Mouse (Mus musculus): ENCODE data around the gene Rad9b. TPM values are rescaled to one million over a fixed set of nuclear protein-coding genes. Genes with fewer than 3 reads are reported as not detected.

Gene Rad9b
- polyA plus RNA-seq, 1 experiment from 2014 or later, result 11.7 TPM

- ATAC-seq (ENCODE audit: low FRiP score, low read depth), result no peak
Observed at GRCm38 (mm10) chr5:122302810-122303745, 51.0 kb downstream of the Rad9b start.

GRCm38 (mm10) chr5:122300071-122300518 lies 53.9 kb downstream of the Rad9b start:
- Histone ChIP-seq H3K27ac (no peak overlapping the region), H3K27me3 (replicated peaks) (no peaks in the 10 kb centered on the region), H3K4me3 (no peak overlapping the region), H3K9ac (no peak overlapping the region), H3K4me2 (replicated peaks) (no peak overlapping the region), H3K36me3 (0 out of 2 replicates have a peak, but pooled peaks cover 2% of the 10 kb centered on the region), H3K9me3 (no peaks in the 10 kb centered on the region), H3K4me1 (peaks cover 9% of the 10 kb centered on the region; the same call in 1 of the 2 replicates)
- 92% methylated on average over 6 of the region's 6 CpGs for WGBS
- ATAC-seq (ENCODE audit: low FRiP score, low read depth), result no peak

More at GRCm38 (mm10) chr5:122302810-122303745, 51.0 kb downstream of the Rad9b start:
- H3K27me3 ChIP-seq (replicated peaks), result no peaks in the 10 kb centered on the region
- no peak overlapping the region for H3K9ac ChIP-seq
- 76% methylated on average over 17 of the region's 17 CpGs for WGBS
- H3K4me2 ChIP-seq (replicated peaks), result no peak overlapping the region
- no peak overlapping the region for H3K4me3 ChIP-seq
- peaks cover 7% of the 10 kb centered on the region; the same call in 1 of the 2 replicates for H3K4me1 ChIP-seq
- no peaks in the 10 kb centered on the region for H3K9me3 ChIP-seq
- H3K36me3 ChIP-seq, result peaks cover 4% of the 10 kb centered on the region
- no peak overlapping the region for H3K27ac ChIP-seq

DNA sequence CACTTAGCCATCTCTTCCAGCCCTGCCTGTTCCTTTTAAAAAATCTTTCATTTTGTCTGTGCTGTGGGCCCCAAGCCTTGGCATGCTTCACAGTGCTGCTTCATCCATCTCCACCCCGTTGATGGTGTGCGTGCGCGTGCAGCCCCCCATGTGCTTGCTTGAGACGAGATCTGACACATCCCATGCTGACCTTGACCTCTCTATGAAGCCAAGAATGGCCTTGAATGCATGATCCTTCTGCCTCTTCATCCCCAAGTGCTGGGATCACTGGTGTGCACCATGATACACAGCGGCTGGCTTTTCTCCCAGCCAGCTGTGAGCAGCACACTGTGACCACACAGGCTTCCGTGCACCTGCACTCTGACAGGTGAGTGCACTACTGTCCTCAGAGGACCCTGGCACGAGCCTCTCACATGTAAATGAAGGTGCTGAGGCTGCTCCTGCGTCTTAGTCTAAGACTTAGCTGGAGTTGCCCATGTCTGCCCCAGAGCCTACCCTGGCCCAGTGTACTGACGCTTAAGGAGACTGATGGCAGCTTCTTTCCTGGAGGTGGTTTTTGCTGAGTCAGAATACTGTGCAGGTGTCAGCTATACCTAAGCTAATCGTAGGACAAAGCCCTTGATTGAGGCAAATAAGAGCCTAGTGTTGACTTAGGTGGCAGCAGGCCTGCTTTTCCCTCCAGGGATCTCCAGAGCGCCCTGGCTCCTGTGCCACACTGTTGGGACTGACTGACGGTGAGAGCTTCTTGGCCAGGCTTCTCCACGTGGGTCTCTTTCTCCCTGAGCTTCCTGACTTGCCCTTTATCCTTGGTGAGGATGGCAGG lies 58.7 kb downstream of the Rad9b start:
- Histone ChIP-seq H3K27me3 (replicated peaks) (no peaks in the 10 kb centered on the region), H3K9me3 (no peaks in the 10 kb centered on the region), H3K9ac (no peak overlapping the region), H3K27ac (no peak overlapping the region), H3K4me3 (no peak overlapping the region), H3K36me3 (0 out of 2 replicates have a peak, but pooled peaks cover 2% of the 10 kb centered on the region), H3K4me1 (peaks cover 14% of the 10 kb centered on the region; the same call in 1 of the 2 replicates), H3K4me2 (replicated peaks) (no peak overlapping the region)
- no peak for ATAC-seq (ENCODE audit: low FRiP score, low read depth)
- 76% methylated on average over 14 of the region's 14 CpGs for WGBS

DNA sequence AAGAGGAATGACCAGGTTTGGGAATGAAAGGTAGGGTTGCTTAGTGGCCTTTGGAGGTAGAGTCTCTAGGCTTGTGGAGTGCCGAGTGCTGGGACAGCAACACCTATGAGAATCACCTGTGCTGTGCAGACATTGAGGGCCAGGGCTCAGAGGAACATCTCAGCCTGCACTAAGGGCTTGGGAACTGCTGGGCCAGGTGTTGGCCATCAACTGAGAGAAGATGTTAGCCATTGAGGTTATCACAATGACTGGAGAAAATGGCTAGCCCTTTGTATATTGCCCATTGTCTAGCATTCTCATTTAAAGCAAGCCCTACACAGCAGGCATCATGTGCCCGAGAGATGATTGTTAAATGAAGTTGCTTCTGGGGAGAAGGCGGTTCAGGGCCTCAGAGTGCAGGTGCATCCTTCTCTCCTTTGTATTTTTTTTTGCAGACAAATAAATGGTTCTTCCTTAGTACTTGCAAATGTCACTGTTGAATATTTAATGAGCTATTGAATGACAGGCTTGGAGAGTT lies 59.8 kb downstream of the Rad9b start:
- Histone ChIP-seq H3K4me2 (replicated peaks) (no peak overlapping the region), H3K4me3 (no peak overlapping the region), H3K9ac (no peak overlapping the region), H3K36me3 (no peaks in the 10 kb centered on the region), H3K27me3 (replicated peaks) (no peaks in the 10 kb centered on the region), H3K27ac (no peak overlapping the region), H3K4me1 (peaks cover 14% of the 10 kb centered on the region; the same call in 1 of the 2 replicates), H3K9me3 (no peaks in the 10 kb centered on the region)
- ATAC-seq (ENCODE audit: low FRiP score, low read depth), result no peak
- WGBS, result 47% methylated on average over 3 of the region's 3 CpGs

- 71% methylated on average over 6 of the region's 6 CpGs for WGBS
- Histone ChIP-seq H3K36me3 (peaks cover 9% of the 10 kb centered on the region; the same call in 1 of the 2 replicates), H3K4me2 (replicated peaks) (no peak overlapping the region), H3K4me1 (peaks cover 14% of the 10 kb centered on the region; the same call in 1 of the 2 replicates), H3K27ac (no peak overlapping the region), H3K9ac (no peak overlapping the region), H3K9me3 (no peaks in the 10 kb centered on the region), H3K27me3 (replicated peaks) (no peaks in the 10 kb centered on the region), H3K4me3 (no peak overlapping the region)
- no peak for ATAC-seq (ENCODE audit: low FRiP score, low read depth)
Observed at GRCm38 (mm10) chr5:122293131-122293530, 60.9 kb downstream of the Rad9b start.

DNA sequence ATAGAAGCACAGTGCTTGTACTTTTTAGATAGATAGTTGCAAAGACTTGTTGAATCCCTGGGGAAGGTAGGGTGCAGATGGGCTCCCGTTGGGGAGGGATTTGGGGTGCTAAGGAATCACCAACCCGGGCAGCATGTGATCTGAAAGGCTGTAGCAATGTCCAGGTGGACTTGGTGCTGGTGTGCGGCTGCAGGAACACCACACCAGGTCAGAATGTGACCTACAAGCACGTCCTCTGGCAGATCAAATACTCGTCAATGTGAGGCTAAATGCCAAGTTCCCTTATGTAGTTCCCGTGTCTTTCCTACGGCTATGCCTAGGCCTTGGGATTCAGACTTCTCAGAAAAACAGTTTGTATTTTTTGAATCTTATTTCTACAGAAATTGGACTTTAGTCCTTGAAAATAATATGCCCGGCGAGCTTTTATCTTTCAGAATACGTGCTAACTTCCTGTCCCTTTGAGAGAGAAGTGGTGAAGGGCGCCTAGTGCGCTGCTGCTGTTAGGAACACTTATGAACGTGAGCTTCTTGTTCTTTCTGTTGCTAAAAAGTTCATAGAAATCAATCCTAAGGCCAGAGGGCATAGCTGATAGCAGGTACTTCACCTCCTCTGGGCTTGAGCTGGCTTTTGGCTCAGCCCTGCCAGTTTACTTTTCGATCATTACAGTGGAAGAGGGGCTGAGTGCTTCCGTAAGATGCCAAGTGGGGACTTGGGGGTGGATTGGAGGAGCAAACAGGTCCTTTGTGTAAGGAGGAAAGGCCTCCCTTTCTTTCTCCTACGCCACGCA lies 62.3 kb downstream of the Rad9b start:
- H3K9ac ChIP-seq, result no peak overlapping the region
- H3K4me2 ChIP-seq (replicated peaks), result no peak overlapping the region
- H3K9me3 ChIP-seq, result no peaks in the 10 kb centered on the region
- H3K4me1 ChIP-seq, result peaks cover 14% of the 10 kb centered on the region; the same call in 1 of the 2 replicates
- 80% methylated on average over 17 of the region's 17 CpGs for WGBS
- no peak overlapping the region for H3K4me3 ChIP-seq
- no peaks in the 10 kb centered on the region for H3K27me3 ChIP-seq (replicated peaks)
- H3K36me3 ChIP-seq, result peaks cover 14% of the 10 kb centered on the region
- no peak overlapping the region for H3K27ac ChIP-seq
- no peak for ATAC-seq (ENCODE audit: low FRiP score, low read depth)

- peaks cover 14% of the 10 kb centered on the region for H3K36me3 ChIP-seq
- no peaks in the 10 kb centered on the region for H3K27me3 ChIP-seq (replicated peaks)
- no peak overlapping the region for H3K4me3 ChIP-seq
- ATAC-seq (ENCODE audit: low FRiP score, low read depth), result no peak
- no peak overlapping the region for H3K4me2 ChIP-seq (replicated peaks)
- H3K9me3 ChIP-seq, result no peaks in the 10 kb centered on the region
- H3K4me1 ChIP-seq, result peaks cover 16% of the 10 kb centered on the region; the same call in 1 of the 2 replicates
- 57% methylated on average over 6 of the region's 6 CpGs for WGBS
- H3K9ac ChIP-seq, result no peak overlapping the region
- no peak overlapping the region for H3K27ac ChIP-seq
Observed at GRCm38 (mm10) chr5:122291149-122291548, 62.9 kb downstream of the Rad9b start.

GRCm38 (mm10) chr5:122288147-122288811 lies 65.8 kb downstream of the Rad9b start:
- H3K36me3 ChIP-seq, result peaks cover 14% of the 10 kb centered on the region
- H3K4me2 ChIP-seq (replicated peaks), result no peak overlapping the region
- WGBS, result 86% methylated on average over 4 of the region's 4 CpGs
- no peak overlapping the region for H3K9ac ChIP-seq
- H3K9me3 ChIP-seq, result no peaks in the 10 kb centered on the region
- H3K27ac ChIP-seq, result no peak overlapping the region
- no peak overlapping the region for H3K4me3 ChIP-seq
- H3K4me1 ChIP-seq, result peaks cover 13% of the 10 kb centered on the region
- no peak for ATAC-seq (ENCODE audit: low FRiP score, low read depth)
- no peaks in the 10 kb centered on the region for H3K27me3 ChIP-seq (replicated peaks)

DNA sequence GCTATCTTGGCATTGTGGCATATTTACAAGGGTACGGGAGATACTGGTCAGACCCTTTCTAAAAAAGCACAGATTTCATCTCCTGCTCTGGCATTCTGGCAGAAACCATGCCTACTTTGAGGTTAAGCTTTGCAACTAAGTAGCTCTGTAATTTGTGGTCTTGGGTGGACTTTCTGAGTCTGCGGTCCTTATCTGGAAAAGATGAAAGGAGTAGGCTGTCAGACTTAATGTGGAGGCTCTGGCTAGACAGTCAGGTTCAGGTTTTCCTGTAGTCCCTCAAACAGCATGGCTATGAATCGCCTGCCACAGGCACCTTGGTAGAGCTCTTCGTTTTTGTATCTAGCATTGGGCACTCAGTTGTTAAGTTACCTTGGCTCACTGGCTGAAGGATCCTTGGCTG lies 67.0 kb downstream of the Rad9b start:
- Histone ChIP-seq H3K4me2 (replicated peaks) (no peak overlapping the region), H3K9me3 (no peaks in the 10 kb centered on the region), H3K27ac (no peak overlapping the region), H3K4me1 (peaks cover 13% of the 10 kb centered on the region), H3K36me3 (peaks cover 14% of the 10 kb centered on the region), H3K9ac (no peak overlapping the region), H3K4me3 (no peak overlapping the region), H3K27me3 (replicated peaks) (no peaks in the 10 kb centered on the region)
- WGBS, result 98% methylated on average over 4 of the region's 4 CpGs
- no peak for ATAC-seq (ENCODE audit: low FRiP score, low read depth)

DNA sequence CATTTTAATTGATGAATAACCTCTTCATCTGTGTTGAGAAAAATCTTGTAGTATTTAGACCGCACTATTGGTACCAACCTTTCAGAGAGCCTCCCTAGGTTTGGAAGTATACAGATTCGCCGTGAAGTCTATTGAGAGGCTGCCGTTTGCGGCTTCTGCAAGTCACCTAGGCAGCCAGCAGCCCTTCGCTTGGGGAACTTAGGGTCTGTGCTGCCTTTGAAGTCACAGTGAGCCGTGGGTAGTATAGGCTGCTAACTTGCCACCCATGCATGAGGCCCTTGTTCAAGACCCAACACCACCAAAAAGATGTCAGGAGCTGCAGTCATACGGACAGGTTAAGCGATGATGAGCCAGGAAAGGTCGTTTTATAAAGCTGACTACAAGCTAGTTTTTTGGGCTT lies 67.8 kb downstream of the Rad9b start:
- WGBS, result 80% methylated on average over 10 of the region's 10 CpGs
- no peaks in the 10 kb centered on the region for H3K9me3 ChIP-seq
- H3K27ac ChIP-seq, result no peak overlapping the region
- no peak overlapping the region for H3K9ac ChIP-seq
- H3K36me3 ChIP-seq, result peaks cover 14% of the 10 kb centered on the region
- ATAC-seq (ENCODE audit: low FRiP score, low read depth), result no peak
- H3K4me2 ChIP-seq (replicated peaks), result peak overlapping the region; percentile 78
- H3K27me3 ChIP-seq (replicated peaks), result no peaks in the 10 kb centered on the region; the same call in 1 of the 2 replicates
- no peak overlapping the region for H3K4me3 ChIP-seq
- peaks cover 13% of the 10 kb centered on the region for H3K4me1 ChIP-seq

GRCm38 (mm10) chr5:122285767-122286150 lies 68.3 kb downstream of the Rad9b start:
- Histone ChIP-seq H3K4me2 (replicated peaks) (peak overlapping the region; percentile 78), H3K9me3 (no peaks in the 10 kb centered on the region), H3K9ac (no peak overlapping the region), H3K36me3 (peaks cover 14% of the 10 kb centered on the region), H3K27ac (no peak overlapping the region), H3K27me3 (replicated peaks) (no peaks in the 10 kb centered on the region; the same call in 1 of the 2 replicates), H3K4me3 (peak overlapping the region; percentile 97; the same call in 1 of the 2 replicates), H3K4me1 (peaks cover 13% of the 10 kb centered on the region)
- WGBS, result 59% methylated on average over 7 of the region's 7 CpGs
- no peak for ATAC-seq (ENCODE audit: low FRiP score, low read depth)
